In the genomic region with DNA sequence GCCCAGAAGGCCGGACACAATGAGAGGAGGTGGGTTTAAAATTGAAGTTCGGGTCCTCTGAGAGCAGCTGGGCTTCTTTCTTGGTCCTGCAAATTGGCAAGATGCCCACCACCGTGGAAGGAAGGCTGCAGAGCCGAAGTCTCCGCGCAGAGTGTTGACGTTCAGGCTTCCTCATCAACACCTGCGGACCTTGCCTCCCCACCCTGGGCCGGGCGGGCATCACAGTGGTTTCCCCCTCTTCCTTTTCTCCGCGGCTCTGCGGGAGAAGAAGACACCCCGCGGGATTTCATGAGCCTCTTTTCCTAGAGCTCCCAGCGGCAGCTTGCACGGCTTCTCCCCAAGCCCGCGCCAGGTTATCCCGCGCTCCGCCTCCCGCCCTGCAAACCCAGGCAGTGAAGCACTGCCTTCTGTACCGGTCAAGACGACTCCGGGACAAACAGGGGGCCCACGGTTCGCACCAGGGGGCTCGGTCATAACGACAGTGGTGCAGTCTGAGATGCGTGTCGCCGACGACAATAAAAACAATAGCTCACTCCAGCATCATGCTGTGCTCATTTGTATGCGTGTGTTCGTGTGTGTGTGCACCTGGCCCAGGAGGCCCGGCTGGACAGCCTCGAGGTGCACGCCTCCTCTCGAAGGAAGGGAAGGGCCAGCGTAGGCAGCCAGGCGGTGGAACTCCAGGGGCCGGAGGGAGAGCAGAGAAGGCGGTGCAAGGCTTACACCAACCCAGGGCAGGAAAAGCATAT, we compare ENCODE assay signal across 8 mouse cellular contexts. TPM values are rescaled to one million over a fixed set of nuclear protein-coding genes. Genes with fewer than 3 reads are reported as not detected.
A peak's percentile ranks its signal among the peaks of the same experiment; 100 is the strongest.
DNase-seq lines count a peak whose midpoint lies in the region; ATAC-seq lines count a peak whose summit lies in the region.
"Had no signal": no experiment of that assay in that cellular context is flagged by ENCODE, and none has a peak within 500 bp of the region (broad histone marks: within the 10 kb centered on the region; RNA-seq: fewer than 3 reads in every experiment).

No protein-coding gene starts in this region.

- peak overlapping the region; percentile 99 for H3K4me2 ChIP-seq in heart, embryonic 13.5 days
- peak overlapping the region; percentile 92 for H3K4me2 ChIP-seq in lung, embryonic 16.5 days (ENCODE audit: low read depth, low read length)

- peak; percentile 81 for DNase-seq in A20 (ENCODE audit: low read depth, low spot score)
- DNase-seq in ES-CJ7 (ENCODE audit: low read depth, low spot score) = peak; percentile 65
- DNase-seq in kidney, postnatal 25 days = peak; percentile 60 to 70
- DNase-seq in retina, embryonic 14.5 days (ENCODE audit: low spot score) = peak; percentile 36

- H3K36me3 ChIP-seq in heart, embryonic 13.5 days = peaks cover 29% of the 10 kb centered on the region
- H3K36me3 ChIP-seq in lung, embryonic 16.5 days (ENCODE audit: control insufficient read depth, insufficient read depth, low read length) = peaks cover 19% of the 10 kb centered on the region

- H3K9me3 ChIP-seq in heart, embryonic 13.5 days = no peaks in the 10 kb centered on the region
- no peaks in the 10 kb centered on the region for H3K9me3 ChIP-seq in lung, embryonic 16.5 days (ENCODE audit: control insufficient read depth, low read length)

- peaks cover 24% of the 10 kb centered on the region for H3K4me1 ChIP-seq in heart, embryonic 13.5 days
- H3K4me1 ChIP-seq in lung, embryonic 16.5 days (replicated peaks; ENCODE audit: control insufficient read depth, insufficient read depth, low read length) = peaks cover 8% of the 10 kb centered on the region

- H3K4me3 ChIP-seq in heart, embryonic 13.5 days = peak overlapping the region; percentile 75
- peak overlapping the region; percentile 99 for H3K4me3 ChIP-seq in lung, embryonic 16.5 days (ENCODE audit: low read length)

- under 1% methylated on average over 44 of the region's 44 CpGs for WGBS in heart, embryonic 13.5 days
- under 1% methylated on average over 42 of the region's 44 CpGs for WGBS in lung, embryonic 16.5 days

- peak; percentile 6 for ATAC-seq in common myeloid progenitor, adult 5-6 weeks (replicated peaks; ENCODE audit: low read depth, poor library complexity, severe bottlenecking)
- peak; percentile 16; the same call in 1 of the 2 replicates for ATAC-seq in heart, embryonic 13.5 days (ENCODE audit: extremely low read depth, insufficient number of reproducible peaks, low FRiP score, low TSS enrichment)
- peak; percentile 57 for ATAC-seq in lung, embryonic 16.5 days (ENCODE audit: low read depth)

- H3K9ac ChIP-seq in heart, embryonic 13.5 days = peak overlapping the region; percentile 80
- peak overlapping the region; percentile 73 for H3K9ac ChIP-seq in lung, embryonic 16.5 days (ENCODE audit: low read length)

- H3K27ac ChIP-seq in heart, embryonic 13.5 days (replicated peaks) = peak overlapping the region; percentile 81
- peak overlapping the region; percentile 91 for H3K27ac ChIP-seq in lung, embryonic 16.5 days (ENCODE audit: low read length)

- no peaks in the 10 kb centered on the region for H3K27me3 ChIP-seq in heart, embryonic 13.5 days (replicated peaks)
- no peaks in the 10 kb centered on the region for H3K27me3 ChIP-seq in lung, embryonic 16.5 days (ENCODE audit: control insufficient read depth, insufficient read depth, low read depth, low read length)

RNA-seq across cellular contexts. Expression of gene Daxx, which starts 0.7 kb away (rescaled TPM):
- 24.1 and 44.4 TPM in 2 replicates for total RNA-seq in common myeloid progenitor, adult 5-6 weeks (2017)
- 31.7 and 35.3 TPM in 2 replicates for polyA plus RNA-seq in heart, embryonic 13.5 days (2015; fragmentation: Nextera tagmentation; extraction: Ambion mirVana)
- polyA plus RNA-seq in lung, embryonic 16.5 days (2015; fragmentation: Nextera tagmentation; extraction: Ambion mirVana) = 44.1 and 50.6 TPM in 2 replicates

RNA-seq across cellular contexts. Expression of gene Platr17, which starts 3.6 kb away (rescaled TPM):
- total RNA-seq in common myeloid progenitor, adult 5-6 weeks (2017) = 1.2 and 1.5 TPM in 2 replicates
- 0.19 TPM in 1 of 2 replicates, not detected in the other for polyA plus RNA-seq in heart, embryonic 13.5 days (2015; fragmentation: Nextera tagmentation; extraction: Ambion mirVana)
- polyA plus RNA-seq in lung, embryonic 16.5 days (2015; fragmentation: Nextera tagmentation; extraction: Ambion mirVana) = 0.26 TPM in 1 of 2 replicates, not detected in the other
- polyA plus RNA-seq: gonadal fat pad, adult 2 months had no signal

RNA-seq across cellular contexts. Expression of gene Tapbp, which starts 7.2 kb away (rescaled TPM):
- 42.2 and 56.4 TPM in 2 replicates for total RNA-seq in common myeloid progenitor, adult 5-6 weeks (2017)
- 34.2 and 36.8 TPM in 2 replicates for polyA plus RNA-seq in heart, embryonic 13.5 days (2015; fragmentation: Nextera tagmentation; extraction: Ambion mirVana)
- polyA plus RNA-seq in lung, embryonic 16.5 days (2015; fragmentation: Nextera tagmentation; extraction: Ambion mirVana) = 57.7 and 70.8 TPM in 2 replicates

RNA-seq across cellular contexts. Expression of gene Zbtb22, which starts 7.2 kb away (rescaled TPM):
- total RNA-seq in common myeloid progenitor, adult 5-6 weeks (2017) = 16.6 and 24.1 TPM in 2 replicates
- polyA plus RNA-seq in heart, embryonic 13.5 days (2015; fragmentation: Nextera tagmentation; extraction: Ambion mirVana) = 12.8 and 12.9 TPM in 2 replicates
- 17.8 and 18.7 TPM in 2 replicates for polyA plus RNA-seq in lung, embryonic 16.5 days (2015; fragmentation: Nextera tagmentation; extraction: Ambion mirVana)

RNA-seq across cellular contexts. Expression of gene Kifc1, which starts 18.0 kb away (rescaled TPM):
- total RNA-seq in common myeloid progenitor, adult 5-6 weeks (2017) = 29.6 and 37.5 TPM in 2 replicates
- polyA plus RNA-seq in heart, embryonic 13.5 days (2015; fragmentation: Nextera tagmentation; extraction: Ambion mirVana) = 5.3 and 5.4 TPM in 2 replicates
- polyA plus RNA-seq in lung, embryonic 16.5 days (2015; fragmentation: Nextera tagmentation; extraction: Ambion mirVana) = 8.8 and 9.6 TPM in 2 replicates

Comparison
In these comparisons a context has a peak if more than half of its experiments do, and no peak if none do; other contexts are left out.
1. Peak in every context shown above with its lines: DNase-seq, ATAC-seq, H3K4me3 ChIP-seq and H3K27ac ChIP-seq.
2. ATAC-seq: peak in every context shown above with its lines; median percentile 57 in lung, embryonic 16.5 days; 16 in heart, embryonic 13.5 days; 6 in common myeloid progenitor, adult 5-6 weeks.